Mouse (Mus musculus) limb, embryonic 15.5 days (tissue): ENCODE measurements at regions not wholly inside any gene's neighbourhood (a gene's known extent, or its start where the extent isn't known, plus 50 kb on each side); places are given as distances from the start of the nearest gene placed in this dataset.

Experiments used
- ATAC-seq: fragments of 200-750 bp; cut with Nextera tagmentation; 2 replicates; pipeline ENCODE4 v1.8.0; 2017; ENCODE audit warnings: low read depth, moderate TSS enrichment; ENCODE audit not compliant: insufficient number of reproducible peaks, low FRiP score, low TSS enrichment
- H3K27ac ChIP-seq: fragments of 300-500 bp; sonication (generic); 2 replicates; pipeline ENCODE4 v1.5.1; 2015; ENCODE audit warnings: moderate library complexity, mild to moderate bottlenecking, inconsistent platforms
- H3K27me3 ChIP-seq: fragments of 300-500 bp; sonication (generic); 2 replicates; pipeline ENCODE4 v1.6.1; 2015; ENCODE audit warnings: inconsistent platforms
- H3K36me3 ChIP-seq: fragments of 300-500 bp; sonication (generic); 2 replicates; pipeline ENCODE4 v1.6.1; 2015; ENCODE audit warnings: inconsistent platforms
- H3K4me1 ChIP-seq: fragments of 300-500 bp; sonication (generic); 2 replicates; pipeline ENCODE4 v1.6.1; 2015; ENCODE audit warnings: inconsistent platforms
- H3K4me2 ChIP-seq: fragments of 300-500 bp; sonication (generic); 2 replicates; pipeline ENCODE4 v1.6.1; 2015; ENCODE audit warnings: mild to moderate bottlenecking, inconsistent platforms
- H3K4me3 ChIP-seq: fragments of 300-500 bp; sonication (generic); 2 replicates; pipeline ENCODE4 v1.5.1; 2015; ENCODE audit warnings: mild to moderate bottlenecking, inconsistent platforms
- H3K9ac ChIP-seq: fragments of 300-500 bp; sonication (generic); 2 replicates; pipeline ENCODE4 v1.6.1; 2015; ENCODE audit warnings: inconsistent platforms
- H3K9me3 ChIP-seq: fragments of 300-500 bp; sonication (generic); 2 replicates; pipeline ENCODE4 v1.6.1; 2016; ENCODE audit warnings: inconsistent platforms
- WGBS: fragments of 180-500 bp; shearing (Covaris S2); methylation state at CpG from one replicate; pipeline ENCODE4 v1.1.7; 2015; 5-methylcytosine and 5-hydroxymethylcytosine counted together

DNA sequence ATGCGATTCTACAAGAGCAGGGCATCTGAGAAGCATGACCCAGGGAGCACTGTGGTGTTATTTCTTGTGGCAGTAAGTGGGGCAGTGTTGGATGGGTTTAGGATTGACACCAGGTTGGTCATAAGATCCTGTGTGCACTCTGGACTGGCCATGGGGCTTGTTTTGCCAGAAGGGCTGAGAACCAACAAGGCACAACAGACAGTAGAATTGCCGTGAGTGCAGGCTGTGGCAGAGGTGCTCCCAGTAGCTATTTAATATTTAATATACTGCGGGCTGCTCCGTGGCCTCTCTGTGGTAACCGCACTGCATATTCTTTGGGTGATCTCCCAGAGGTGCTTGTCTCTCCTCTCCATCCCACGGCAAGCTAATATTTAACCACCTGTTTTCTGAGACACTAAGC lies 88.5 kb downstream of the 4930426L09Rik start:
- no peak for ATAC-seq
- Histone ChIP-seq H3K4me2 (no peak overlapping the region), H3K4me3 (no peak overlapping the region), H3K27me3 (no peaks in the 10 kb centered on the region), H3K27ac (no peak overlapping the region), H3K4me1 (no peaks in the 10 kb centered on the region), H3K9me3 (no peaks in the 10 kb centered on the region), H3K36me3 (no peaks in the 10 kb centered on the region), H3K9ac (no peak overlapping the region)
- WGBS, result 85% methylated on average over 6 of the region's 6 CpGs

DNA sequence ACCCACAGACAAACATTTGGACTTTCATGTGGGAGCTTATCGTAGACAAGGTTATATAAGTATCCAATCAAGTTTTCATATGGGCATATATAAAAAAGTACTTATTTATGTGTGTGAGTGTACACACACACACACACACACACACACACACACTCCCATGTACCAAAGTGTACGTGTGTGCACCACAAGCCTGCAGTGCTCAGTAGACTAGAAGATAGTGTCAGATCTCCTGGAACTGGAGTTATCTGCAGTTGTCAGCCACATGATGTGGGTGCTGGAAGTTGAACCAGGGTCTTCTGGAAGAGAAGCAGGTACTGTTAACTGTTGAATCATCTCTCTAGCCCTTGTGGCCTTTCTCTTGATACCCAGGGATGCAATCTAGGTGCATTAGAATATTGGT lies 99.7 kb upstream of the Armc3 start:
- ATAC-seq, result no peak
- no peak overlapping the region for H3K4me3 ChIP-seq
- 84% methylated on average over 2 of the region's 2 CpGs for WGBS
- no peak overlapping the region for H3K27ac ChIP-seq
- H3K9ac ChIP-seq, result no peak overlapping the region
- H3K9me3 ChIP-seq, result no peaks in the 10 kb centered on the region
- no peak overlapping the region for H3K4me2 ChIP-seq
- H3K4me1 ChIP-seq, result no peaks in the 10 kb centered on the region
- H3K36me3 ChIP-seq, result no peaks in the 10 kb centered on the region
- H3K27me3 ChIP-seq, result no peaks in the 10 kb centered on the region

DNA sequence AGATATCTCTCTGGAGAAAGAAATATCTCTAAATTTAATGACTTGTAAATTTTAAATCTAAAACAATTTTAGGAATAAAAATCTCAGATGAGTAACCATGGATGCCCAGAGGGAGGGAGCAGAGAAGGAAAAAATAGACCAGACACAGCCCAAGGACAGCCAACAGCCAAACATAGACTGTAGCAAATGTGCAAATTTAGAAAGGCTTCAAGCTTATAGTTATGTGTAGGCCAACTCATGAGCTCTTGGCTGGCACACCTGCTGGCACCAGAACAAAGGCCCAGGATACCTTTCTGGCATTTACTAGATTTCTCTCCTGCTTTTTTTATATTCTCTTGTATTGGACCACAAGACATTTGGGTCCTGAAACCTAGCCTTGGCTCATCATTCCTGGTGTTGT lies 90.3 kb upstream of the Armc3 start:
- Histone ChIP-seq H3K9me3 (no peaks in the 10 kb centered on the region), H3K4me2 (no peak overlapping the region), H3K36me3 (no peaks in the 10 kb centered on the region), H3K27ac (no peak overlapping the region), H3K27me3 (no peaks in the 10 kb centered on the region), H3K4me1 (no peaks in the 10 kb centered on the region), H3K4me3 (no peak overlapping the region), H3K9ac (no peak overlapping the region)
- ATAC-seq, result no peak

DNA sequence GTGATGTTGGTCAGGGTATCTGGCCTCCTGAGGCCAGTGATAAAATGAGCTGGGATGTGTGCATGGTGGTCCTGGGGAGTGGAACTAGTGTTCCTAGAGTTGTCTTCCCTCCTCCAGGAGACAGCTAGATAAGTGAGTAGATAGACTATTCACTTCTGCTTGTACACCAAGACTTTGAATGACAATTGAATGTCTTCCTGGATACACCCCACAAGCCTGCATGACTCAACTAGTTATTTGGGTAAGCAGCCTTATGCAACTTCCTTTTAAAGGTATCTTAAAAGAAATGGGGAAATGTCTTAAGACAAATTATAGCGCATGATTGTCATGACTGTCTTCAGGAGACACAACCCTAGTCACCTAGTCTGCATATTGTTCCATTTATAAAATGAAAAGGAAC lies 79.2 kb upstream of the Armc3 start:
- Histone ChIP-seq H3K27me3 (no peaks in the 10 kb centered on the region), H3K9ac (no peak overlapping the region), H3K9me3 (no peaks in the 10 kb centered on the region), H3K4me3 (no peak overlapping the region), H3K4me1 (no peaks in the 10 kb centered on the region), H3K4me2 (no peak overlapping the region), H3K36me3 (no peaks in the 10 kb centered on the region), H3K27ac (no peak overlapping the region)
- no peak for ATAC-seq
- 86% methylated on average over 1 of the region's 1 CpGs for WGBS

DNA sequence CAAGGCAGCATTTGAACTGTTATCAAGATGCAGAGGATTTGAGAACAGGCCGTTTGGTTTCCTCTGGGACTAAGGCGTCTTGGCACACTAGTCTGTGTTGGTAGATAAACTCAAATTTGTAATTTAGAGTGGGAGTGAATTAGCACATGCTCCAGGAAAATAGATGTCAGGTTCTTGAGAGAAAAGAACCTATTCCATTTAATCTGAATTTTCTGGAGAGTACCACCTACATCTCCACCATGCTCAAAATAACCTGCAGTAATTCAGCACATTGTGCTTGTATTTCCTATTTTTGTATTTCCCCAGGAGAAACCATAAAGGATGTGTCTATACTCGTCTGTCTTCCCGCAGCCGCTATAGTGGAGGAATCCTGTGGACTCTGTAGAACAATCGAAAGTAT lies 66.2 kb upstream of the Armc3 start:
- H3K27me3 ChIP-seq, result no peaks in the 10 kb centered on the region
- H3K27ac ChIP-seq, result no peak overlapping the region
- H3K9ac ChIP-seq, result no peak overlapping the region
- no peak overlapping the region for H3K4me3 ChIP-seq
- H3K4me1 ChIP-seq, result no peaks in the 10 kb centered on the region
- no peaks in the 10 kb centered on the region for H3K36me3 ChIP-seq
- H3K4me2 ChIP-seq, result no peak overlapping the region
- no peak for ATAC-seq
- 73% methylated on average over 6 of the region's 6 CpGs for WGBS
- no peaks in the 10 kb centered on the region for H3K9me3 ChIP-seq

DNA sequence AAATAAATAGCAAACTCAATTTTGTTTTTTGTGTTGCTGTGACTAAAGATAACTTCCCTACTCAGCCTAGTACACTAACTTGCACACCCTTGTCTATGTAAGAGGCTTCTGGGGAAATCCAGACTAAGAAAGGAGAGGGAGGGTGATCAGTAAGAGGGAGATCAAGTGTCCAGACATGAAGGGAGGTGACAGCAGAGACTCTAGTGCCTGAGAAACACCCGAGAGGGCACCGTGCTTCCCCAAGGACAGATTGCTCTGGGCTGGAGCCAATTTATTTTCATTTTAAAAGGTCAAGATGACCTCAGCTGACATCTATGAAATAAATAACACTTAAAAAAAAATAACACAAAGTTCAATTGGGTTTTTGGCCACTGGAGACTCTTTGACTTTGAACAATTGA lies 56.5 kb upstream of the Armc3 start:
- no peaks in the 10 kb centered on the region for H3K36me3 ChIP-seq
- H3K9ac ChIP-seq, result no peak overlapping the region
- H3K27me3 ChIP-seq, result no peaks in the 10 kb centered on the region
- 50% methylated on average over 2 of the region's 2 CpGs for WGBS
- no peak for ATAC-seq
- no peak overlapping the region for H3K27ac ChIP-seq
- H3K9me3 ChIP-seq, result no peaks in the 10 kb centered on the region
- no peak overlapping the region for H3K4me3 ChIP-seq
- H3K4me2 ChIP-seq, result no peak overlapping the region
- no peaks in the 10 kb centered on the region for H3K4me1 ChIP-seq

DNA sequence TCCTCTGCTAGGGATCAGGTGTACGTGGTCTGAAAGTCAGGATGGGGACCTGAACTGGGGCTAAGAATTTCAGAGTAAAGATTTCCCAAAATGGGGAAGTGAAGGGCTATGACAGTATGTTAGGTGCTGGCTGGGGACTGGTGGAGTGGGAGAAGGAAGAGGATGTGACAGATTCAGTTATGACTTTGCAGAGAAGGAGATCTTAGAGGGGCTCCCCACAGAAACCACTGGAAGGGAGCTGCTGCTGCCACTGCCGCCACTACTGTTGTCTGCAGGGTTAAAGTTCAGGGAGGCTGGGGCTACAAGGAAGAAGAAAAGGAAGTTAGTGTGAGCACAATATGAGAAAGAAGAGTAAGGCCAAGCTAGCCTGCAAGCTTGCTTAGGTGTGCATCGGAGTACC lies 53.7 kb upstream of the Armc3 start:
- Histone ChIP-seq H3K27me3 (no peaks in the 10 kb centered on the region), H3K27ac (no peak overlapping the region), H3K4me1 (no peaks in the 10 kb centered on the region), H3K4me2 (no peak overlapping the region), H3K9ac (no peak overlapping the region), H3K9me3 (no peaks in the 10 kb centered on the region), H3K36me3 (no peaks in the 10 kb centered on the region), H3K4me3 (no peak overlapping the region)
- WGBS, result 78% methylated on average over 3 of the region's 3 CpGs
- ATAC-seq, result no peak

DNA sequence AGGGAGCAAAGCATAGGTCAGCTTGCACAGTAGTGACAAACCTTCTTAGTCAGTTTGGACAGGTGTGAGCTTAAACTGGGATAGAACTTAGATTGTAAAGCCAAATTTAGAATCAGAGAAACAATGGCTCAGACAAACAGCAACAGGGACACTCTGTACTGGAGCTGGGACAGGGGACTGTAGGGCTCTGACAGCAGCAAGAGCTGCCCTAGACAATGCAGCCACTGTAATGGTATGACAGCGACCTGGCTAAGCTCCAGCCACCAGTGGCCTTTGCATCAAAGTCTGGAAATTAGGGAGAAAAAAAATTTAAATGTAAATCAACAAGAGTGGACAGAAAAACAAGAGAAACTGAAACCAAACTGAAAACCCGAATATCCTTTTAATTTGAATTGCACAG lies 53.2 kb upstream of the Armc3 start:
- no peaks in the 10 kb centered on the region for H3K9me3 ChIP-seq
- no peaks in the 10 kb centered on the region for H3K4me1 ChIP-seq
- ATAC-seq, result no peak
- no peaks in the 10 kb centered on the region for H3K36me3 ChIP-seq
- H3K27ac ChIP-seq, result no peak overlapping the region
- H3K4me3 ChIP-seq, result no peak overlapping the region
- no peak overlapping the region for H3K4me2 ChIP-seq
- no peak overlapping the region for H3K9ac ChIP-seq
- no peaks in the 10 kb centered on the region for H3K27me3 ChIP-seq
- WGBS, result 59% methylated on average over 2 of the region's 2 CpGs

DNA sequence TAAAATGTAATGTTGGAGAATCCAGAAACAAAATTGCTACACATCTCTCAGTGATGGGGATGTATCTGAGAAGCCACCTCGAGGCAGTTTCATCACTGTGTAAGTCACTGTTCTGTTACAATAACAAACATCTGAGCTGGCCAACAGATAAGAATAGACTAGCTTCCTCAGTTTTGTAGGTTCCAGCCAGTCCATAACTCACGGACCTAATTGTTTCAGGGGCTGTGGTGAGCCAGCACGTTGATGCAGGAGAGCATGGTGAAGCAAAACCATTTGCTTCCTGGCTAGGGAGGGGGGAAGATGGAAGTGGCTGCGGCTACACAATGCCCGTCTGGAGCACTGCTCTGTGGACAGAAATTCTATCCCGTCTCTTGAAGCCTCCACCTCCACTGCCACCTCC lies 52.8 kb upstream of the Armc3 start:
- no peak overlapping the region for H3K27ac ChIP-seq
- 41% methylated on average over 6 of the region's 6 CpGs for WGBS

DNA sequence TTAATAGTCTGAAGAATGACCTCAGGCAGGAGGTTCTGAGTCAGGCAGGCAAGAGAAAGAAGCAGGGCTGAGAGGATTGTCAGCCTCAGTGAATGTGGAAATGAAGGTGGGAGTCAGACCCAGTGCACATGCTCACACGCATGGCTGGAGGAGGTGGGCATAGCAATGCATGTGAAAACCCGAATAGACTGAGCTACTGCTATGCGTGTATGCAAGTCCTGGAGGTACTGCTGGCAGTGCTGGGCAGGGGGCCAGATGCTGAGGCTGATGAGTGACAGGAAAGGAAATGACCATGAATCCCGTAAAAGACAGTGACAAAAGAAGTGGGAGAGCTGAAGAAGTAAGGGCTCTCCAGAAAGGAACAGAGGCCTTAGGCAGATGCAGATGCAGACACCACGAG lies 50.3 kb upstream of the Armc3 start:
- Histone ChIP-seq H3K9ac (no peak overlapping the region), H3K27me3 (no peaks in the 10 kb centered on the region), H3K27ac (no peak overlapping the region), H3K4me3 (no peak overlapping the region), H3K4me1 (no peaks in the 10 kb centered on the region), H3K9me3 (no peaks in the 10 kb centered on the region), H3K4me2 (no peak overlapping the region), H3K36me3 (no peaks in the 10 kb centered on the region)
- ATAC-seq, result no peak
- WGBS, result 61% methylated on average over 5 of the region's 5 CpGs

More for the DNA sequence above, 52.8 kb upstream of the Armc3 start:
- Histone ChIP-seq H3K9ac (no peak overlapping the region), H3K4me2 (no peak overlapping the region), H3K36me3 (no peaks in the 10 kb centered on the region), H3K27me3 (no peaks in the 10 kb centered on the region), H3K4me1 (no peaks in the 10 kb centered on the region), H3K4me3 (no peak overlapping the region), H3K9me3 (no peaks in the 10 kb centered on the region)
- no peak for ATAC-seq
